Mouse (Mus musculus) gastrocnemius, adult 2 months (tissue): ENCODE data around the gene Dlx3. TPM values are rescaled to one million over a fixed set of nuclear protein-coding genes. Genes with fewer than 3 reads are reported as not detected.

Experiments
- DNase-seq: peaks from one replicate; pipeline ENCODE4 v3.0.0; 2022
- H3K27ac ChIP-seq: fragments of 200-600 bp; 2 replicates; pipeline ENCODE4 v1.8.1; 2022; ENCODE audit warnings: mild to moderate bottlenecking
- H3K4me3 ChIP-seq: fragments of 200-600 bp; 2 replicates; pipeline ENCODE4 v1.8.1; 2022; ENCODE audit warnings: mild to moderate bottlenecking, moderate library complexity
- CTCF ChIP-seq: fragments of 200-600 bp; IDR thresholded peaks from 2 replicates; pipeline ENCODE4 v1.8.1; 2022; ENCODE audit warnings: antibody characterized with exemption, mild to moderate bottlenecking, moderate library complexity
- intact Hi-C: fragments of 180-260 bp; cut with DNase I; formaldehyde crosslinking; loops from one replicate; pipeline ENCODE4 v1.15.1; 2025
- total RNA-seq, 2 experiments: library from RNA; stranded (reverse); gene quantifications; 2 replicates each; pipeline ENCODE4 v1.2.3; 2021

Gene Dlx3
- total RNA-seq, 2 experiments from 2014 or later = not detected

GRCm38 (mm10) chr11:95155511-95155910, 35.6 kb downstream of the Dlx3 start:
- no peak for DNase-seq
- intact Hi-C loops = no loop called here
- TF ChIP-seq CTCF = no peak
- Histone ChIP-seq H3K27ac (no peak overlapping the region), H3K4me3 (no peak overlapping the region)

DNA sequence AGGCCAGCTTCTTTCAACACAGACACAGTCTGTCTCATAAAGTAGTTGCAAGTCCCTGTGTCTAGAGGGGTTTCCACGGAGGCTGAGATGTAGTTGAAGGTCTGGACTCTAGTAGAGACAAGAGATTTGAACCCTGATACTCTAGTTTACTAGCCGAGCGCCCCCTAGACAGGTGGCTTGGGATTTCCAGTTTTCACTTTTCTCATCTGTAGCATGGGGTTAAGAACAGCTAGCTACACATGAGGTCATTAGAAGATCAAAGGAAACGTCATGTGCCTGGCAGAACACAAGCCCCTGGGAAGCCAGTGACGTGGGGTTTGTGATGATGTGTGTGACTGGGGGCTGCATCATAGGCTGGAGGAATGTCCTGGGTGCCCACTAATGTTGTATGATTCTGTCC, 37.4 kb downstream of the Dlx3 start:
- intact Hi-C loops = no loop called here
- TF ChIP-seq CTCF = no peak
- Histone ChIP-seq H3K4me3 (no peak overlapping the region), H3K27ac (no peak overlapping the region)
- no peak for DNase-seq

DNA sequence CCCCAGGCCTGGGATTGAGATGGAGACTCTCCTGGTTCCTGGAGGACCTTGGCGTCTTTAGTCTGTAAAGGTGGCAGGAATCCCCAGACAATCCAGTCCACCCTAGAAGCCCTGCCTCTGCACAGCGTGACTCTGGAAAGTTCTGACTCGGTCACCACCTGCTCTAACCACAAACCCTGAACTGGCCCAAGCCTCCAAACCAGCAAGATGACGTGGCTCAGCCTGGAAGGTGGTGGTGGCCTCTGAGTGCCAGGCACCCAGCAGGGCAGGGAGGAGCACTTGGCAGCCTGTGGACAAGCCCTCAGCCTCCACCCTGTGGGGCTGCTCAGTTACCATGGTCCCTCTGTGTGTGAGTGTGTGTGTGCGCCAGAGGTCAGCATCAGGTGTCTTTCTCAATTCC, 38.0 kb downstream of the Dlx3 start:
- intact Hi-C loops = no loop called here
- Histone ChIP-seq H3K4me3 (no peak overlapping the region), H3K27ac (no peak overlapping the region)
- no peak for DNase-seq
- no peak for TF ChIP-seq CTCF

DNA sequence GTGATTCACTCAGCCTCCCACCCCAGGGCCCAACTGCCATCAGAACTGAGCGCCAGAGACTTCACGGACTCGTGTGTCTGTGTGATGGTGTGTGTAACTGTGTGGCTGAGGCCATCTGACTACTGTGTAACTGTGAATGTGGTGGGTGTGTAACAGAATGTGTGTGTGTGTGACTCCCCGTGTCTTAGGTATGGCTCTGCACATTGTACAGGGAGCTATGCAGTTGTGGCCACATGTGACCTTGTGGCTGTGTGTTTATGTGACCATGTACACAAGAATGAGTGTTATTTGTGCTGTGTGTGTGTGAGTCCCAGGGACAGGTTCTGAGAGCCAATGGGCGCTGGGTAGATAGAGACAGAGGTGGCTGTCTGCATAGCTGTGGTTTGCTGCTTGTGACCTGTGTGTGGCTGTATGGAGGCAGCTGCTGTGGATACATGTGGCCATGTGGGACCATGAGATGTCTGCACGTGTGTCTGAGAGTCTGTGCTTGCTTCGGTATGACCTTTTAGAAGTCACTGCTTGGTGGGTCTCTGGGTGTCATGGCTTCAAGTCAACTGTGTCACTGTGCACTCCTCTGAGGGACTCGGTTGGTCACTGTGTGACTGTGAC, 39.9 kb downstream of the Dlx3 start:
- intact Hi-C loops = no loop called here
- no peak for DNase-seq
- H3K4me3 ChIP-seq = no peak overlapping the region
- no peak for TF ChIP-seq CTCF
- H3K27ac ChIP-seq = no peak overlapping the region

DNA sequence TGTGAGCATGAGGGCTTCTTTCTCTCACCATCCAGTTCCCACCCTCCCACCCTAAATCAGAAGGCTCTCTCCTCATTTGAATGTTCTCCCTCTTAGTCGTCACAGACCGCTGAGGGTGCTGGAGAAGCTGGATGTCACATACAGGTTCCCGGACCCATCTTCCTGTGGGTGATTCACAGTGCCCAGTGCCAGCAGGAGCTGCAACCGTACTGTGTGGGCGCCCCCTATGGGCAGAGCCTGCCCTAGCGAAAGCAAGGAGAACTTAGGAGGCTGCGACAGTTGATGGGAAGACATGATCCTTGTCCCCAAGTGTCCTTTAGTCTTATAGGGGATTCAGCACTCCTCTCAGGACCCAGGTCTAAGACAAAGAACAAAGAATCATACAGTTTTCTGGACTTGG, 40.8 kb downstream of the Dlx3 start:
- peak; percentile 32 for TF ChIP-seq CTCF
- no peak overlapping the region for H3K4me3 ChIP-seq
- intact Hi-C loops = no loop called here
- H3K27ac ChIP-seq = no peak overlapping the region
- no peak for DNase-seq

DNA sequence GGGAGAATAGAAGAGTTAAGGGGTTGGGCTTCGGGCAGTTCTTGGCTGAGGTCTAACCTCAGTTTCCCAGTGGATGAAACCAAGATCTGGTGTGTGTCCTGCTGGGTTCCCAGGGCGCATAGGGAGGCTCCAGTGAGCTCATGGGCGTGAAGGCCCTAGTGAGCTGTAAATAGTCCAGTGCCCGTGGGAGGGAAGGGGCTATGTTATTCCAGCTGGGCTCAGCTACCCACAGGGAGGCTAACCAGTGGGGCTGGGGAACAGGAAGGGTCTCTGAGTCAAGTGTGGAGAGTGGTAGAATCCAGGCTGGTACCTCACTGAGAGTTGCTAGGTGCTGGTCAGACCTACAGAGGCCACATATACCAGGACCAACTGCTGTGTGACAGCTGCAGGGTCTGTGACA, 41.8 kb downstream of the Dlx3 start:
- no peak overlapping the region for H3K4me3 ChIP-seq
- no peak overlapping the region for H3K27ac ChIP-seq
- no peak for DNase-seq
- intact Hi-C loops = no loop called here
- no peak for TF ChIP-seq CTCF

- Histone ChIP-seq H3K27ac (no peak overlapping the region), H3K4me3 (no peak overlapping the region)
- intact Hi-C loops = no loop called here
- no peak for TF ChIP-seq CTCF
- DNase-seq = no peak
These were observed 45.9 kb downstream of the Dlx3 start for GRCm38 (mm10) chr11:95165857-95166256.

Other genes with a start within 250 kb of the Dlx3 start
- 100 to 1,000 TPM; 154 to 483 TPM for gene Col1a1, start 183.9 kb upstream of the Dlx3 start, total RNA-seq
- gene Hils1, start 152.5 kb upstream of the Dlx3 start, total RNA-seq = not detected
- 100 to 1,000 TPM; 252 to 278 TPM for gene Sgca, start 143.8 kb upstream of the Dlx3 start, total RNA-seq
- gene Ppp1r9b, start 129.1 kb upstream of the Dlx3 start, total RNA-seq = 10 to 100 TPM; 18.3 to 25.7 TPM
- gene Samd14, start 110.2 kb upstream of the Dlx3 start, total RNA-seq = under 1 TPM; 0.28 to 0.42 TPM
- gene Pdk2, start 78.8 kb upstream of the Dlx3 start, total RNA-seq = 100 to 1,000 TPM; 471 to 485 TPM
- 1 to 10 TPM; 4.3 to 5.2 TPM for gene Itga3, start 43.3 kb upstream of the Dlx3 start, total RNA-seq
- not detected for gene Dlx4, start 26.1 kb downstream of the Dlx3 start, total RNA-seq
- gene Tac4, start 141.4 kb downstream of the Dlx3 start, total RNA-seq = not detected
- 10 to 100 TPM; 21.5 to 23.9 TPM for gene Kat7, start 190.1 kb downstream of the Dlx3 start, total RNA-seq
- gene Fam117a, start 216.9 kb downstream of the Dlx3 start, total RNA-seq = 1 to 10 TPM; 1.5 to 2.1 TPM